In genomic region chr15:11399356-11400067, GRCm38 (mm10) we compare ENCODE assay signal across 8 mouse cellular contexts. TPM values are rescaled to one million over a fixed set of nuclear protein-coding genes. Genes with fewer than 3 reads are reported as not detected.
DNase-seq lines count a peak whose midpoint lies in the region; ATAC-seq and TF ChIP-seq lines count a peak whose summit lies in the region.

TSS of gene Tars (minus strand) at chr15:11399665.

- no peaks in the 10 kb centered on the region for H3K9me3 ChIP-seq in hindbrain, embryonic 10.5 days
- no peaks in the 10 kb centered on the region for H3K9me3 ChIP-seq in lung, postnatal 0 days (ENCODE audit: low read length)

- peaks cover 7% of the 10 kb centered on the region; the same call in 1 of the 2 replicates for H3K27me3 ChIP-seq in hindbrain, embryonic 10.5 days (ENCODE audit: insufficient read depth, poor library complexity, severe bottlenecking)
- H3K27me3 ChIP-seq in lung, postnatal 0 days (replicated peaks; ENCODE audit: insufficient read depth, low read length) = no peaks in the 10 kb centered on the region

- TF ChIP-seq CTCF in lung, postnatal 0 days (IDR thresholded peaks at IDR 0.05) = no peak; the same call in 1 of the 2 replicates

- DNase-seq in MN1 (ENCODE audit: low spot score) = peak; percentile 99
- peak; percentile 99 for DNase-seq in cerebellum, adult 9-10 months
- peak; percentile 99 for DNase-seq in hindbrain, embryonic 10.5 days (ENCODE audit: low spot score)
- peak; percentile 99 for DNase-seq in layer of hippocampus, adult 9-11 months
- DNase-seq in lung, postnatal 0 days (ENCODE audit: low spot score) = peak; percentile 100
- peak; percentile 88 for DNase-seq in ovary, postnatal 14 days (ENCODE audit: low spot score)
- DNase-seq in thymus, postnatal 14 days = peak; percentile 96

- peak within 1 kb of the TSS; percentile 90 for H3K27ac ChIP-seq in hindbrain, embryonic 10.5 days
- H3K27ac ChIP-seq in lung, postnatal 0 days (ENCODE audit: low read length) = peak within 1 kb of the TSS; percentile 47; the same call in 1 of the 2 replicates

- peak within 1 kb of the TSS; percentile 72 for H3K9ac ChIP-seq in lung, postnatal 0 days (replicated peaks; ENCODE audit: low read depth)

- ATAC-seq in frontal cortex, adult (ENCODE audit: low TSS enrichment) = peak; percentile 100
- peak; percentile 100 for ATAC-seq in lung, postnatal 0 days

- peak; percentile 56 for TF ChIP-seq EP300 in lung, postnatal 0 days (IDR thresholded peaks at IDR 0.05)

- WGBS in hindbrain, embryonic 10.5 days = under 1% methylated on average over 42 of the region's 42 CpGs
- 1% methylated on average over 41 of the region's 42 CpGs for WGBS in lung, postnatal 0 days

- H3K4me3 ChIP-seq in hindbrain, embryonic 10.5 days = peak within 1 kb of the TSS; percentile 80
- H3K4me3 ChIP-seq in lung, postnatal 0 days (ENCODE audit: low read depth, low read length) = peak within 1 kb of the TSS; percentile 61

- H3K4me1 ChIP-seq in hindbrain, embryonic 10.5 days (replicated peaks) = peaks cover 14% of the 10 kb centered on the region
- peaks cover 6% of the 10 kb centered on the region; the same call in 1 of the 2 replicates for H3K4me1 ChIP-seq in lung, postnatal 0 days (ENCODE audit: insufficient read depth, low read depth, low read length)

- peak within 1 kb of the TSS; percentile 80 for H3K4me2 ChIP-seq in lung, postnatal 0 days (replicated peaks; ENCODE audit: low read depth, low read length)

- peaks cover 26% of the 10 kb centered on the region for H3K36me3 ChIP-seq in hindbrain, embryonic 10.5 days
- no peaks in the 10 kb centered on the region for H3K36me3 ChIP-seq in lung, postnatal 0 days (ENCODE audit: insufficient read depth, low read length)

RNA-seq across cellular contexts. Expression of gene Tars, which starts in this region (rescaled TPM):
- 64.8 and 81.4 TPM in 2 replicates for polyA plus RNA-seq in hindbrain, embryonic 10.5 days (2016; fragmentation: Nextera tagmentation; extraction: Ambion mirVana)
- polyA plus RNA-seq in lung, postnatal 0 days (2015; fragmentation: Nextera tagmentation; extraction: Ambion mirVana) = 23.0 and 25.1 TPM in 2 replicates

Comparison
In these comparisons a context has a peak if more than half of its experiments do, and no peak if none do; other contexts are left out.
1. Peak in every context shown above with its lines: DNase-seq, ATAC-seq, H3K4me3 ChIP-seq and H3K27ac ChIP-seq.